Mouse (Mus musculus) lung, adult 2 months (tissue): Measurements from ENCODE around the gene Lrch1.

ENCODE experiments used
- CTCF ChIP-seq: fragments of 200-500 bp; IDR thresholded peaks from 2 replicates; pipeline ENCODE4 v1.5.1; 2011; ENCODE audit warnings: mild to moderate bottlenecking, low read length, control low read depth; ENCODE audit not compliant: insufficient read depth
- POLR2A ChIP-seq: fragments of 200-500 bp; IDR thresholded peaks from 2 replicates; pipeline ENCODE4 v1.6.1; 2011; ENCODE audit warnings: low read depth, mild to moderate bottlenecking, control low read depth, low read length, borderline replicate concordance; ENCODE audit errors: extremely low read depth

GRCm38 (mm10) chr14:74985658-74986057, 38.0 kb upstream of the Lrch1 start:
- no peak for TF ChIP-seq POLR2A
- TF ChIP-seq CTCF = no peak
